Mouse (Mus musculus): ENCODE data around the gene Nr6a1.
A peak's percentile ranks its signal among the peaks of the same experiment; 100 is the strongest.

Gene Nr6a1

DNA sequence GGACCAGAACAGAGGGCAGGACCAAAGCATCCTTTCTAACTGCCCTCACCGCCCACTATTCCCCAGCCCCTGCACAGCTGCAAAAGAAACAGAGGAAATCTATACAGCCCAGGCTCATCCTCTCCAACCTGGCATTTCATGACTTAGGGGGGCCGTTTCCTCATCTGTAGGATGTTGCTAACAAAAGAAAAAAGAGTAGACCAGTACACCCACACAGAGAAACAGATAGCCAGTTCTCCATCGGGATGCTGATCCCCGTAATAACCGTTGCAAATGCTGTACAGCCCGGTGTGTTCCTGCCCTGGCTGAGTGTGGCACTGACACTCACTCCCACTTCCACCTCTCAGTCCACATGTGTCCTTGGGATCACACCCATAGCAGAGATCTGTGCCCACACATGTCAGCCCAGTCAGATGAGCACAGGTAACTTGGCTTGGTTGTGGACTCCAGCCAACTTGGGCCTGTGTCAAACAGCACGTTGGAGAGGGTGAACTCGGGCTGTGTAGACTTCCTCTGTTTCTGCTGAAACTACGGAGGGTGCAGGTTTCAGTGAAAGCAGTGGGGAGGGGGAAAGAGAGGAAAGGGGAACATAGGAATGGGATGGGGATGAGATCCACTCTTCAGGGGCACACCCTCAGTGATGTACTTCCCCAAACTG lies 9.4 kb upstream of the Nr6a1 start:
- DNase-seq: peak; percentile 32

DNA sequence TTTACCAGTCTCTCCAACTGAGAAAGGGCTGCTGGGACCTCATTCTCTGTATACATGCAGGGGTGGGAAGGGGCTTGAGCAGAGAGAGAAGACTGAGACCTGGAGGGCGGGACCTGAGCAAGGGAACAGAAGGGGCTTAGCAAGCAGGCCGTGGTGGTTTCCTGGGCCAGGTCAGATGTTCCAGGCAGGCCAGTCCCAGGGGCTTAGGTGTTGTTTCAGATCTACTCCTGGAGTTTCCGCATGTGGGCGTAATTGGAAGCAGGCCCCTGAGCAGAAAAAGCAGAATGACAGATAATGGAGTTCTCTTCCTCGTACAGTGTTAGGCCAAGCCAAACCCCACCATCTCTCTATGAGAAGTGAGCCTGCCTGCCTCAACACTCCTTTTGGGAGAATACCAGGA lies 7.4 kb upstream of the Nr6a1 start:
- no peak for DNase-seq

DNA sequence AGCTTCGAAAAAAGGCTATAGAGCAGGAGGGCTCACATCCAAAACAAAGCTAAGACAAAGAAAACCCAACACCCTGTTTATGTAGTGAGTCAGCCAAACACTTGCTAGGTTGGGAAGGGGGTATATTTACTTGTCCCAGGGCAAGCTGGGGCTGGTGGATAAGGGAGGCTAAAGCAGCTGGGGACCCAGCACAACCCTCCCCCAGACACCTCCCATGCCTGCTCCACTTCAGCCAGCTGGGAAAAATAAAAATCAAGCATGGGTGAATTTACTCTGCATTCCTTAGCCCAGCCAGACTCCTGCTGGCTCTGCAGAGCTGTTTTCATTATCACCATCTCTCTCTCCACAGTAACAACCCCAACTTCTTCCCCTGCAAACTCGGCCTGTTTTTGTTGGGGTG lies 6.4 kb upstream of the Nr6a1 start:
- no peak for DNase-seq

DNA sequence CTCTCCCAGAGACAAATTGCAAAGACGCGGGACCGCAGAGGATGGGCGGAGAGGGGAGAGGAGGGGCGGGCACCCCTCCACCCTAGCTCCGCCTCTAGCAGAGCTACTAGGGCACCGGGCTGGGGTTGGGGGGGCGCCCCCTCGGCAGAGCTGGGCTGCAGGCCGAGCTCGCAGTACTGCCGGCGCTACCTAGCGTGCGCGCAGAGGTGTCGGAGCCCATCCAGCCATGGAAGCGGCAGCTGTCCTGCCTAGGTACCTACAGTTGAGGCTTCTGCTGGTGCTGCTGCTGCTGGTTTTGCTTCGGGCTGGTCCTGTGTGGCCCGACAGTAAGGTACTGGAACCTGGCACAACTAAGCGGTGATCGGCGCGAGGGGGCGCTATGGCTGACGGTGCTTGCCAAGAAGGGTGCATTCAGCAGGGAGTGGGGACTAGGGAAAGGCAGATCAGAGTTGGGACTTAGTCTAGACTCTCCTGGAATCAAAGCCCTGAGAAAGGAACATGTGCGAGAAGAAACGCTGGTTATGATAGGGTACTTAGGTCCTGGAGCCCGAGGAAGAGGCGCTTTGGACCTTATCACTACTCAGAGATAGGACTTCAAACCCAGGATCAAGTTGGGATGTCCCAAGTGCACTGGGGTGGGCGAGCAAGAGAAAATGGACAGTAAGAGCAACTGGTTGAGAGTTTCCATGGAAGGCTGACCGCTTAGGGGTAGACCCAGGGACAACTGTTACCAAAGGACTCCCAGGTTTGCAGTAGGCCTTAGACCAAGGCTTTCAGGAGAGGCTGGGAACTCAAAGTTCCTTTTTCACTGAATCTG lies 4.6 kb upstream of the Nr6a1 start, which contains the start of gene Olfml2a:
Olfml2a (plus strand) TSS at position 128 of the 817 bp plus-strand sequence.
- peak; percentile 85 for DNase-seq

DNA sequence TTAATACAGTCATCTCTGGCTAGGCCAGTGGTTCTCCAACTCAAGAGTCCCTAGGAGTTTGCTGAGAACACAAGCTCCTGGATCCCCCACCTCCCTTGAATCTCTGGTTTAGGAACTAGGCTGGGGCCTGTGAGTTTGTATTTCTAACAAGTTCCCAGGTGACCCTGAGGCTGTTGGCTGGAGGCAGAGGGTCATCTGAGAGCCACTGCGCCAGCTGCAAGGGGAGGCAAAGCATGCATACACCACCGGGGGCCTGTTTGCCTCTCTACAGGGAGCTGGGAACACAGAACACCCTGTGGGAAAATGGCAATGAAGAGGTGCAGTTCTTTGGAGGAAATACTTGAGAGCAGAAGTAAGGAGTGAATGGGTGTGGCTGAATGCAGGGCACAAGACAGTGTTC lies 2.8 kb upstream of the Nr6a1 start:
- no peak for DNase-seq

DNA sequence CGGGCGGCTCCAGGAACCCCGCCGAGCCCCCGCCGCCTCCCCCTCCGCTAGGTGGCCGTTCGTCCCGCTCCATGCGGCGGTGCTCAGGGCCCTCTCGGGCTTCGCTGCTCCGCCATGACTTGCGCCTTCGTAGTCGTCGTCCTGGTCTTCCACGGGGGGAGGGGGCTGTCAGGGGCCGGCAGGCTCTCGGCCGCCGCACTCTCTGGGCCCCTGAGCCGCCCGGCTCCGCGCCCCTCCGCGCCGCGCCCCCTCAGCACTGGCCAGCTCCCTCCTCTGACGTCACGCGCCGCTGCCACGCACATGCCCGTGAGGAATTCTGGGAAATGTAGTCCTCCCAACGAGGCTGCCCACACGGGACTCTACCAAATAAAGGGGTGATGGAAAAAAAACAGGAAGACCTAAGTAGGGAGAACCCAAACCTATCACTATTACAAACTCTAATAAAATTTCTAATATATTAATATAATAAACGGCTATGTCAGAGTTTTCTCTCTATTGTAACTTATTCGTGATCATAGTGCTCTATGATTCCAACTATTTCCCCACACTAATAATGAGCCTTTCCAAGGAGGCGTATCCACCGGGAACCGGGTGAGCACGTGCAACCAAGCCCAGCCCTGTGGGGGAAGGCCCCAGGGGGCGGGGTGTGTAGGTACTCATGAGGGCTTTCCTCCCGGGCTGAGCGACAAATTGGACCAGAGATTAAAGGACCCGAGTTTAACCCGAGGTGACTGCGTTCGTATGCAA lies 1.2 kb downstream of the Nr6a1 start:
- DNase-seq: peak; percentile 94

DNA sequence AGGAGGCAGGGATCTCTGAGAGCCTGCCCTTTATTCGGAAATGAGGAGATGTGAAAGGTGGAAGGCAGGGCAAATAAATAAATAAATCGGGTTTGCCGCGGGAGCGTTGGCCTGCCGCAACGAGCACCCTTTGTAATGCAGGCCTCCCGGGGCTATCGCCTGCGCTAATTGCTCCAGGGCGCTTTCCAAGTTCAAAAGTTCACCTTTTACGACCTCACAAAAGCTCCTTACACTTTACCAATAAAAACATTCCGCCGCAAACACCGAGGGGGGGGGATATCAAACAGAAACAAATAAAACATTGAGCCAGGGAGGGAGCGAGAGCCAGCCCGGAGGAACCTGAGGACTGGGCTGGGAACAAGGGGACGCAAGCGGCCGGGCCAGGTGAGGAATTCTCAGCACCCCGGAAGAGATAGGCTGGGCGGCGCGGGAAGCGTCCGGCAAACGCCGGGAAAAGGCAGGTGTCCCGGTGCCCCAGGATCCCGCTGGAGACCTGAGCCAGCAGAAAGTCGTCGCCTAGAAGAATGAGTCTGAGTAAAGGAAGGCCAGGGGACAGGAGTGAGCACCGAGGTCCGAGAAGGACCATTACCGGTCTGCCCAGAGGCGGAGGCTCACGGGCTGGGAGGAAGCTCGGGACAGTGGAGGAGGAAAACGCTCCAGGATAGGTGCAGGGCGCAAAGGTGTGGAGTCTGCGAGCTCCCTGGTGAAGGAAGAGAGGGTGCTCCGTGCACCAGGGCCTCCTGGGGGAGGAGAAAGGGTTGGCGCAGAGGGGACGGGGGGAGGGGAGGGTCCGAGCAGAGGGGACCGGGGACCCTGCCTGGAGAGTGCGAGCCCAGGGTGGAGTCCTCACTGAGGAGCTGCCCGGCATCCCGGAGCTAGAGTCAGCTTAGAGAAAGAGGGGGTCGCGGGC lies 2.1 kb downstream of the Nr6a1 start:
- peak; percentile 16 for DNase-seq

DNA sequence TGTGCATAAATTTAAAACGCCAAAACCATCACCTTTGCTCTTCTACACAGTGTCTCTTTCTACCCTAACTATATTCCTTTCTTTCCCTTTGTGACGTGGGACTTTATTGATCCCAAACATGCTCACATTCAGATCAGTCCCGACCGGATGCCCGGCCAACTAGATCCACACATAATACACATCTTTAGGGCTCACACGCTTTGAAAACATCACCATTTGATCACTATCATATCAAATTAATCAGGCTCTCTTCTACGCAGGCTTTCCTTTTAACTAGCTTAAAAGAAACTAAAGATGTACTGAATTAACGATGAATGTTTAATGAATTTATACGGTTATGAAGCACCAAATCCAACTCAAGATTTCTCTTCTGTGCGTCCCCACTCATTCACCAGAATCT lies 2.9 kb downstream of the Nr6a1 start:
- DNase-seq: no peak

DNA sequence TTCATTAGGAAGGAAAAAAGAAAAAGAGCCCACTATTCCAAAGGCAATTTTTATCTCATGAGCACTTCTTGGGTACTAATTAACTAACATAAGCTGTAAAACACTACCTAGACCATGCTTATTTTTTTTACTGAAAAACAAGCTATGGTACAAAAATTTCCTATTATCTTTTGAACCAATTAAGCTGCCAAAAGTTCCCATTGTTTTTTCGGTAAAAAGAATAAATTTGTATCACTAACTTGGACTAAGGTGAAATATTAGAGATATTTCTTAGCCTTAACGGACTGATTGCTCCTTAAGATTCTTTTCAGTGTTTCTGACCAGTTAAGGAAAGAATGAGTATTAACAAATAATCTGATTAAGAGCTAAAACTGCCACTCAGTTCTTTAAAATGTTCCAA lies 3.6 kb downstream of the Nr6a1 start:
- DNase-seq: no peak

DNA sequence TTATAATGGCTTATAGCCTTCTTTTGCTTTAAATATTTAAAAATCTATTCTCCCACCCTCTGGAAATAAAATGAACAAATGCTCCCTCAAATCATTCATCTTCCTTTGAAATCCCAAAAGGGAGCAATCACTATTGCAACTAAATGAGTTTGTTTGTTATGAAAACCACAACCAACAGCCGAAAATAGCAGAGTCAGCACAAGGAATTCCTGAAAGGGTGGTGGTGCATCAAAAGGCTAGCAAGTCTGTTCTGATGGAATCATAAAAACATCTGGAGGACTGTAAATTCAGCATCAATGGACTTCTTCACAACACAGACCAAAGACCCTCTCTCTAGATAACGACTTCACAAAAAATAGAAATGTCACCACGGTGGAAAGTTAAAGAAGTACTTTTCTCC lies 4.0 kb downstream of the Nr6a1 start:
- DNase-seq: no peak

DNA sequence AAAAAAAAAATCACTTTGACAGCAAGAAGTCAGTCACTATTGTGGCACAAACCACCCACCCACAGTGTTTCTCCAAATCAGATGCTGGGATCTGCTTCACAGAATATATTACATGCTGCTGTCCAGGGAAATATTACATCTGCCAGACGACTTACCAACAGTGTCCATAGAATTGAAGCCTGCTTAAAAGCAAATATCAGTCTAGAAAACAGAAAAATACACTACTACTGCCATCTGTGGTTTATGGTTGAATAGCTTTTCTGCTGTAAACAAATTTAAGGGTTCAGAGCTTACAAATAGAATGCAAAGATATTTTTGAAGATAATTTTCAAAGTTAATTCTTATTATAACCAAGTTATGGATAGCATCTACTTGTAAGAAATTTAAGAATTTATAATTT lies 6.1 kb downstream of the Nr6a1 start:
- no peak for DNase-seq

DNA sequence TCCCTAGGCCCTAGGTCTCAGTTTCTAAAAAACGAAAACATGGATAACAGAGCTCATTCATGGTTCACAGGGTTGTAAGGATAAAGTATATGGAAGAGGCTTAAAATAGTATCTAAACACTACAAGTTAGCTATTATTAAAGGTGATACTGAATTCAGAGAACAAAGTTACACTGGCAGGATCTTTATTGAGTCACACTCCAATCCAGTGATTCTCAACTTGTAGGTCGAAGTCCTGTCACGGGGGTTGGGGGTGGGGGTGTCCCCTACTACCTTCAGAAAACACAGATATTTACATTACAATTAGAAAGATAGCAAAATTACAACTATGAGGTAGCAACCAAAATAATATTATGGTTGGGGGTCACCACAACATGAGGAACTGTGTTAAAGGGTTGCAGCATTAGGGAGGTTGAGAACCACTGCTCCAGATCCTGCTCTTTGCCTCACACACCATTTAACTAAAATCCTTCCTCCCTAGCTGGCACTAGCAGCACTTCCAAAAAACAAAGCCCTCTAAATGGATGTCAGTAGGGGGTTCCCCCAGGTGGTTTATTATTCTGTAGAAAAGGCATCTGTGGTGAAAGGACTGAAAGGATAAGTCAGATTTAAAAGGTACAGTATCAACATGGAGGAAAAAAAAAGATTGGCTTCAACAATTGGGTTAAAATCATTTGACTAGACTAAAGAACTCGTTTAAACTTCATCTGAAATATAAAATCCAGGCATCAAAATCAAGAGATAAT lies 10.4 kb downstream of the Nr6a1 start:
- no peak for DNase-seq

DNA sequence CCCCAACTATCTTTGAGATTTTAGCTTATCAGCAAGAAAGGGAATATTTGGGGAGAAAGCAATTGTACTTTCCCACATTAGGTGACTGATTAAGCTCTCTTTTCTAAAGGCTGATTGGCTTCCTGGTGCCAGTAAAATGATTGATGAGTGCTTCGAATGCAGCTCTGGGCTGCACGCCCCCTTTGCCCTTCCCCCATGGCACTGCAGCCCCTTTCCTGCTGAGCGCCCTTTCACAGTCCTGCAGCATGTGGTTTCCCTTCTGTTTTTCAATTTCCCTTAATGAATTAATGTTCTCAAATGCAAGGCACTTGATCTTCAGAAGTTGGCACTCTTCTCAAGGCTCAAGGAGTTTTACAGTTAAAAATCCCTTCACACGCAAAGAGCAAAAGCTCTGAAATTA lies 12.5 kb downstream of the Nr6a1 start:
- no peak for DNase-seq

DNA sequence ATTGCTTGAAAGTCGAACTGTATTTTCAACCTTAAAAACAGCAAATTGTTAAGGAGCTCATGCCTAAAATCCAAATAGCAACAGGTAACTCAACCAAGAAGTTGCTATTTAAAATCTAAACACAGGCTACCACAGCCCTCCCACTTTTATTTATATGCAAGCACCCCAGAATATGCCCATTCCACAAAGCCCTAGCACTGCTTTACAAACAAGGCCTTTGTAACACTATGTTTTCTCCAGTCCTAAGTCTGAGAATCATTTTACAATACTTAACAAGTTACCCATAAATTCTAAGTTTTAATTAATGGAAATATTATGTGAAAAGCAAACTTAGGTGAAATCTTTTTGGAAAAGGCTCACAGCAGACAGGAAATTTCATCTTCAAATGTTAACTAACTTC lies 13.0 kb downstream of the Nr6a1 start:
- no peak for DNase-seq

DNA sequence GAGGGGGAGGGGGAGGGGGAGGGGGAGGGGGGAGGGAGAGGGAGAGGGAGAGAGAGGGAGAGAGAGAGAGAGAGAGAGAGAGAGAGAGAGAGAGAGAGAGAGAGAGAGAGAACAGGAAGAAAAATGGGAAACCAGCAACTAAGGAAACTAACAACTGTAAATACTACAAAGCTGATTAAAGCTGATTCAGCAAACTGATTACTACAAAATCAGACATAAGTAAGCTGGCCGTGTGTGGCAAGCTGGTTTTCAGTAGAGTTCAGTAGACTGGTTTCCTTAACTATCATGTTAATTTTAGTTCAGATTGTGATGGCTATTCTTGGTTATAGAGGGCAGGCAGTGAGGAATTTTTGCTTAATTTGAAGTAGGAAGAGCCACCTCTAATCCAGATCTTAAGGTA lies 18.9 kb downstream of the Nr6a1 start:
- no peak for DNase-seq

DNA sequence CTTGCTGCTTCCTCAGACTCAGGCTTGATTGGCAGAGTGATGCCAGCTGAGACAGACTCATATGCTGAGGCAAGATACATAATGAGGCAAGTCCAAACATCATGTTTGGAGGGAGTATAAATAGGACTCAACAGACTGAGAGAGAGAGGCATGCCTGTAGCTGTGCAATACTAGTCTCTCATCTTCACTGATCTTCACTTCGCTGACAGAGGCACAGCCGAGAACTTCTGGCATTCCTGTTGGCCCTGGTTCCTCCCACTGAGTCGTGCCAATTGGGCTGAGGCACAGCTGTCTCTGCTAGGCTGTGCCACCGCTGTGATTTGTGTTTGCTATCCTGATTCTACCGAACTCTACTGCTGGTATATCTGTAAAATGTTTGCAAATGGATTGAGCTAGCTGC lies 21.4 kb downstream of the Nr6a1 start:
- no peak for DNase-seq

DNA sequence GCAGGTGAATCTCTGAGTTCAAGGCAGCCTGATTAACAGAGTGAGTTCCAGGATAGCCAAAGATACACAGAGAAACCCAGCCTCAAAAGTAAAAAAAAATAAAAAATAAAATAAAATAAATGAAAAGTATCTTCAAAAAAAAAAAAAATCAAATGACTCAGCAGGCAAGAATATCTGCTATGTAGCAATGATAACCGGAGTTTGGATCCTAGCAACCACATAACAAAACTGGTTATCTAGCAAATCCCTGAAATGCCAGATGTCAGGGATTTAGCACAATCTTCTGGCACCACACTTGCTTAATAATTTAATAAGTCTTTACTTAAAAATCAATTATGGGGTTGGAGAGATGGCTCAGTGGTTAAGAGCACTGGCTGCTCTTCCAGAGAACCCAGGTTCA lies 23.2 kb downstream of the Nr6a1 start:
- no peak for DNase-seq

DNA sequence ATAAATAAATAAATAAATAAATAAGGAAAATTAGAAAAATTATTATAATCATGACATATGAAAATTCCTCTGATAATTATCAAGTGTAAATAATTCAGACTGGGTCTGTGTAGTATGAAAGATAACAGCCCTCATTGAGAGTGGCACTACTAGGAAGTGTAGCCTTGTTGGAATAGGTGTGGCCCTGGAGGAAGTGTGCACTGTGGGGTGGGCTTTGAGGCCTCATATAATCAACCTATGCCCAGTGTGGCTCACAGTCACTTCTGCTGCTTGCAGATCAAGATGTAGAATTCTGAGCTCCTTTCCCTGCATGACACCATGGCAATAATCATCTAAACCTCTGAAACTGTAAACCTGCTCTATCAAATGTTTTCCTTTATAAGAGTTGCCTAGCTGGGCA lies 24.6 kb downstream of the Nr6a1 start:
- no peak for DNase-seq

DNA sequence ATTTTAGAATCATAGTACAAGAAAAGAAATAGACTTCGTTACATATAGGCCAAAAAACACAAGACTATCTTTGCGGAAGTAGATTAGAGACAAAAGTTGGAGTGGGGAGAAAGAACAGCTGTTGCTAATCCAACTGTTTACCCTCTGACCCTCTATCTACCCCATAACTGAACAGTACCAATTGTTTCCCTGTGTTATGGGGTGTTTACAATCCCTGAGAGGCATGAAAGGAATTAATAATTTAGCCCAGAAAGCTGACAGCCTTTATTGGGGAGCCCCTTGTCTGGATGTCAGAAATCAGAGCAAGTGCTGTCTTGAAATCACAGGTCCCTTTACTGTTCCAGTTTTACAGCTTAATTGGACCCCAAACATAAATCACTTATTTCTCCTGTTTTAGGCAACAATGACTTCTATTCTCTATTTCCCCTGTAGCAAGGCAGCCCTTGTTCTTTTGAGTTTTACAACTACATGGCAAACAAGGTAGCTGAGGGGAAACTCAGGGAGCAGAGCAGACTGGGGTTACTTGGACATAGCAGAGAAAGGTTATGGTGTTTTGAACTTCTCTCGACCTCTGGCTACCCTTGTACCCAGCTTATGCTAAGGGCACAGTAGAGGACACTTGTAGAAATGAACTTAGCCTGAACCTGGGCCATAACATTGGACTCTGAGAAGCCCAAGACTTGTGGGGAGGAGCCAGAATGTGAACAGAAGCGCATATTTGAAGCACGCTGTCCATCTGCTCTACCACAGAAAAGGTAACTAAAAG lies 46.4 kb downstream of the Nr6a1 start:
- DNase-seq: no peak

DNA sequence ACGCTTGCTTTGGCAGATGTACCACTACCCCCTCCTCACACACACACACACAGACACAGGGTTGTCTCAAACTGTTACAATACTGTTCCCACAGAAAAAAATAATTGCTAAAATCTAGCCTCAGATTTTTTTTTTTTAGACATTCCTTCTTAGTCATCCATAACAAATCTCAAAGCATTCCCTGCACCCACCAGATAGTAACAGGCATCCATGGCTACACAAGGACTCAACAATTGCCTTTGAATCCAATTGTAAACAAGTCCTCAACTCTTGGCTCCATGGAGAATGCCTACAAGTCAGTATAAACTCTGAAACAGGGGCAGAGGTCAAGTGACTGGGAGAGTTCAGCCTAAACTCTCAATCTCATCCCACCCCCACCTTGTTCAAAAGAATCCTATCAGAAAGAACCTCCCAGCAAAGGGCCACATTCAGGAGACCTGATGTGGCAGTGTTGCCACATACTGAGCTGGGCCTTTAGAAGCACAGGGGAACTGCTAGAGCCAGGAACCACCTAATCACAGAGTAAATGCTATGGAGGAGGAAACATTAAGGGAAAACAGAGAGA lies 52.9 kb downstream of the Nr6a1 start:
- no peak for DNase-seq

DNA sequence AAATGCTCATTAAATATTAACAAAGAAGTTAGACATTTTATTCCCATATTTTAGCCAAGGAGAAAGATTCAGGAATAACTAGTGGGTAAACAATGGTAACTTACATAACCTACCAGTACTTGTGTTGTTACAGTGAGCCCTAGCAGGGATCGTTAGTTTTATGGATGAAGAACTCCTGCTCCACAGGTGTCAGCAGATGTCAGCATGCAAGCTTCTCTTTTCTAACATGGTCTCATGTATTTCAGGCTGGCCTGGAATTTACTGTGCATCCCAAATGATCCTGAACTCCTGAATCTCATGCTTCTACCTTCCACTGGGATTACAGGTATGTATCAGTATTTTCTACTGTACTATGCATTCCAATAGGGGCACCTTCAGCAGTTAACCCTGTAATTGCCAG lies 54.8 kb downstream of the Nr6a1 start:
- no peak for DNase-seq

Data from lung, postnatal 14 days (tissue).